Mouse (Mus musculus) kidney, adult 8-10 months (tissue): ENCODE measurements at regions not wholly inside any gene's neighbourhood (a gene's known extent, or its start where the extent isn't known, plus 50 kb on each side); places are given as distances from the start of the nearest gene placed in this dataset.
"Not testable (repeated sequence)": the region's sequence is repeated elsewhere in the genome, so short reads cannot be mapped to it uniquely, and the experiment has no call there.

Experiments used
- DNase-seq, 2 experiments: peaks; one replicate each; pipeline ENCODE4 v3.0.0; 2022

DNA sequence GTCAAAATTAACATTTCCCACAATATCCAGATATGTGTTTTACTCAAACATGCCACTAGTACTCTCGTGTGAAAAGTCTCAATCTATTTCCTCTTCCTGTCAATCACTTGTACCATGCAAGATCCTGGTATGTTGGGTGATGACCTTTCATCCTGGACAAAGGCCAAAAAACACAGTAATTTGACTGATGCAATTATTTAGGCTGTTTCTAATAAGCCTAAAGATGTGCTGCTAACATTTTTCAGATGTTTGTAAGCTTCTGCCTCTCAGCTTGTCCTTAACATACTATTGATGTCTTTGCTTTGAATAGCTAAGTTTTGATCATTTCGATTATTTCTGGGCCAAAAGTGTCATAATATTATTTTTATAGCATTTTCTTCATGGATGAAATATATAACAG, 418.4 kb upstream of the Arrdc4 start:
- DNase-seq = no peak

DNA sequence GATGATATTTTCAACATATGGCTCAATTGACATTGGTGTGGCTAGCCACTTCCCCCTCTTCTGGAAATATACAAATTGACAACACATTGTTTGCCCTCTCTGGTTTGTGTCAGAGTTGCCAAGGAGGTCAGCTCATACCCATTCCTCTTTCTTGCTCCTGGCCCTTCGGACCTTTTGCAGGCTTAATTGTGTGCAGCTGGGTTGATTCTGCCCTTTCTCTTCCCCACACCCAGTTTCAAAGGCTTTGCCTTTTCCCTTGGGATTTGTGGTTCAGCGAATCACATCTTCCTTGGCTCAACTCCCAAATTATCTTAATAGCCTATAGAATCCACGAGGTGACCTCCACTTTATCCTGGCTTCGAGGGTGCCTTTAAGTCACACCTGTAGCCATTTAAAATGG, 412.9 kb upstream of the Arrdc4 start:
- DNase-seq = no peak

DNA sequence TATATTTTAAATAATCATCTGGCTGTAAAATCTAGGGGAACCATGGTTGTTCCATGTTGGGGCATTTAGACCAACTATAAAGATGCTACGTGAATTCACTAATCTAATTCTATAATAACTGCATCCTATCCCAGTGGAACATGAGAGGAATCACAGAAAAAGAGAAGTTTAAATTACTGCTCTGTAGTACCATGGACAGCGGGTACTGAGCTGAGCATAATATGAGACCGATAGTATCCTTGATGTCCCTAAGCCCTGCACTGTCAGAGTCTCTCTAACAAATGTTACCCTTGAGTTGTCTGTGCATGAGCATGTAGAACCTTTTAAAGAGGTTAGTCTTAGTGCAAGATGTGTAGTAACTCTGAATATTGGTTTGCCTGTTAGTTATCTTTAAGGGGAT, 393.3 kb upstream of the Arrdc4 start:
- DNase-seq = no peak

DNA sequence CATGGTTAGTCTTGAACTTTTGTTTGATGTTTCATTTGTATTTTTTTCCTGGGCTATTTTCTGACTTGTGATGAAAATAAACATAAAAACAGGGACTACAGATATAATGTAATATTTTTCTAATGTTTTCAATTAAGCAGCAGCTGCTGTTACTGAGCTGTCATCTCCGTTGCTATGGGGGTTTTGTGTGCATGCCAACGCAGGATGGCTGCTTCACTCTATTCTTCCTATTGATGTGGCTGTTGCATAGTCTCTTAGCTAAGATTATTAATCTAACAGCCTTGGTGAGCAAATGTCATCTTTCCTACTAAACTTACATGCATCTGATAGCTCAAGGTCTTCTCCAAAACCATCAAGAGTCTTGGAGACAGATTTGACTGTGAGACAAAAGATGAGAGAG, 384.4 kb upstream of the Arrdc4 start:
- no peak for DNase-seq

DNA sequence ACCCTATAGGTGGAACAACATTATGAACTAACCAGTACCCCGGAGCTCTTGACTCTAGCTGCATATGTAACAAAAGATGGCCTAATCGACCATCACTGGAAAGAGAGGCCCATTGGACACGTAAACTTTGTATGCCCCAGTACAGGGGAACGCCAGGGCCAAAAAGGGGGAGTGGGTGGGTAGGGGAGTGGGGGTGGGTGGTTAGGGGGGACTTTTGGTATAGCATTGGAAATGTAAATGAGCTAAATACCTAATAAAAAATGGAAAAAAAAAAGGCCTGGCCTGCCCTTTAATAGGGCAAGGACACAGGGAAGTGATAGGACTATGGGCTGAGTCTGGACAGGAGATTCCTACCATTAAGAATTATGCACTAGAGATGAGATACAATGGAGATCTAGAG, 352.7 kb upstream of the Arrdc4 start:
- DNase-seq = not testable (repeated sequence)

DNA sequence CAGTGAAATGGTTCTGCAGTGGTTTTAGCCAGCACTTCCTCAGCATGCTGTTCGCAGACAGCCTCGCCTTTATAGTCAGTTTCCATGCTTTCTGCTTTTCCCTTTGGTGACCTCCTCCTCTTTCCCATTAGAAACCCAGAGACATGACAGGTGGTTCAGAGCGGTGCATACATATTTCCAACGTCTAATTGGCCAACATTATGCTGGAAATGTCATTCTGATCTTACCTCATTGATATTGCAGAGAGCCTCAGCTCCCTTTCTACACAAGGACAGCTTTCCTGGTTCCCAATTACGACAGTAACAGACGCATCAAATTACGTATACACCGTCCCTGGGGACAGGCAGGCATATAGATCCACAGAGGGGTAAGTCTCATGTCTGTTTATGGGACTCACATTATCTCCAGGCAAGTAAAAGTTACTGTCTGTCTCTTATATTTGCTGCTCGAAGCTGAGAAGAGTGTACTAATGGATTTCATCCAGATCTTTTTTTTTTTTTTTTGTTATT, 348.6 kb upstream of the Arrdc4 start:
- DNase-seq = no peak

GRCm38 (mm10) chr7:69074780-69075179, 325.7 kb upstream of the Arrdc4 start:
- no peak for DNase-seq

DNA sequence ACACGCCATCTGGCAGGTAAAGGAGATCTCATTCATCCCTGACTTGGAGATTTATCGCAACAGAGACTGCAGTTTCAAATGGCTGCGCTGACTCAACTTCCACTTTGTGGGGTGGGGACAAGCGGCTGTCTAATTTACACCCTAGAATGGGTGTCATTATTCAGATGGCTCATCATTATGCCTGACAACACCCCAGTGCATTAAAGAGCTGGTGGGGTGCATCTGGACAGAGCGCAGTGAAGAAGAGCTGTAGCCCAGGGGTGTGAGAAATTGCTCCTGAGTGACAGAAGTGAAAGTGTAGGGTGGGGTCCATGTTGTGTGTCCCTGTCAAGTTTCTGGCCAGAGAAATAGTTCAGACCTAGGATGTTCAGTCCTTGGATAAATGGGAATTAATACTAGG, 314.0 kb upstream of the Arrdc4 start:
- DNase-seq = no peak

GRCm38 (mm10) chr7:69062506-69062905, 313.5 kb upstream of the Arrdc4 start:
- no peak for DNase-seq

GRCm38 (mm10) chr7:69062094-69062493, 313.1 kb upstream of the Arrdc4 start:
- no peak for DNase-seq

DNA sequence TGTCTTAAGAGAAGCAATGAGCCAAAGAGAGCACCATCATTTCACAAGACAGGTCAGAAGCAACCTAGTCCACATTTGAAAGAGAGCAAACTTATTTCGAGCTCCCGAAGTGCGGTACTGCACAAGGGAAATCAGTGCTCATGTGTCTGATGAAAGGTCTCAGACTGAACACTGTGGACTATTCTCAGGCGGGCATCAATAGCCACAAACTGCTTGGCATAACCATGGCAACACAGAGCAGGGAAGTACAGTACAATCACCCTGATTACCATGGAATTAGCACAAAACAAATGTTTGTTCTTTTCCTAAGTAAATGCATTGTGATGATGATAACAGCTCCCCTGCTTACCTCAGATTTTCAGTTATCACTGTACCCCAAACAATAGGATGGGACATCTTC, 312.2 kb upstream of the Arrdc4 start:
- DNase-seq = no peak

DNA sequence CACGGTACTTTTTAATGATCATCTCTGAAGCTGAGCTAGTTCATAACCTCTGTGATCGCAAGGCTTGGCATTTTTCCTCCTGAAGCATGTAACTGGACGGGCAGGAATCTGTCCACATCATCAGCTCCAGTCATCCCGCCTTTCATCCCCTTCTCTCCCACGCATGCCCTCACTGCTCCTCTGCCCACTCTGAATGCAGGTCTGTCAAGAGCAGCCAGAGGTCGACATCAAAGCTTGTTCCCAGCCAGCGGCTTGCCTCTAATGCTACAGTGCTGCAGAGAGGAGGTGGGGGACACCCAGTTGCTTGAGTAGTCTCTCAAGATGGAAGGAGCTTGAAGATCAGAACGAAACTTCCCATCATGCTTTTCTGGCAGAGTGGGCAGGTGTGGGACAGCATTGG, 267.5 kb upstream of the Arrdc4 start:
- DNase-seq = no peak

DNA sequence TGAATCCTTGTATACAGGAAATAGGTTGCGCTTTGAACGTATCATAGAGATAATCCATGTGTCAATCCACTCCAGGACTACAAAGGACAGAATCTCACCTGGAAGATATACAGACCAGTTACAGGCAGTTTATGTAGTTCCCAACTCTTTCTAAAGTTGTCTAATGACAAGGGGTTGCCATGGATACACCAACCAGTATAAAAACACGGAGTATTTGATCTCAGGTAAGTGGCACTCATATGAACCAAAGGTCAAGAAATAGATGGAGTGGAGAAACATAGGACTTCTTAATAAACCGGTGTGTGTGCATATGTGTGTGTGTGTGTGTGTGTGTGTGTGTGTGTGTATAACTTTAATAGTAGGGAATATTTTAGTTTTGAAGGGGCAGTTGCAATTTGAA, 266.0 kb upstream of the Arrdc4 start:
- no peak for DNase-seq

DNA sequence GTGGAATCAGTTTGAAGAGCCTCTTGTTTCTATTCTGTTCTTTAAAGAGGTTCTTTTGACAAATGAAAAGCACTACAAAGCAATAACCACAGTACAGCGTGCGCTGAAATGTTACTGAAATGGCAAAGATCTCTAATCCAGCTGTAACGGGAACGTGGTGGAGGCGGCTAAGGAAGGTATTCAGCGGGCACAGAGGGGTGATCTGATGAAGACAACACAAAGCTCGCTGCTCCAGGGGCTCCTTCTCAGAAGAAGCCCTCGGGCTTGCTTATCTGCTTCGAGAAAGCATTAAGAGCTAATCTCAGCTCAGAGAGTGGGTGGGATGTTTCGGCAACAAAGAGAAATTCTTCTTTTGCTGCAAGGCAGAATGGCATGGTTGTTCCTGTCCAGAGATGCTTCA, 258.2 kb upstream of the Arrdc4 start:
- no peak for DNase-seq

DNA sequence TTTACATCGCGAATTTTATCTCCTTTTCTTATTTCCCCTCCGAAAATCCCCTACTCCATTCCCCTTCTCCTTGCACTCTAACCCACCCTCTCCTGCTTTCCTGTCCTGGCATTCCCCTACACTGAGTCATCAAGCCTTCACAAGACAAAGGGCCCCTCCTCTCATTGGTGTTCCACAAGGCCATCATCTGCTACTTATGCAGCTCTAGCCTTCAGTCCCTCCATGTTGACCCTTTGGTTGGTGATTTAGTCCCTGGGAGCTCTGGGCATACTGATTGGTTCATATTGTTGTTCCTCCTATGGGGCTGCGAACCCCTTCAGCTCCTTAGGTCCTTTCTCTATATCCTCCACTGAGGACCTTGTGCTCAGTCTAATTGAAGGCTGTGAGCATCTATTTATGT, 239.0 kb upstream of the Arrdc4 start:
- no peak for DNase-seq

GRCm38 (mm10) chr7:68983937-68984336, 234.9 kb upstream of the Arrdc4 start:
- no peak for DNase-seq

GRCm38 (mm10) chr7:68982914-68983502, 234.0 kb upstream of the Arrdc4 start:
- DNase-seq = no peak

- DNase-seq = no peak
Measured at GRCm38 (mm10) chr7:68978576-68978975, 229.5 kb upstream of the Arrdc4 start.

DNA sequence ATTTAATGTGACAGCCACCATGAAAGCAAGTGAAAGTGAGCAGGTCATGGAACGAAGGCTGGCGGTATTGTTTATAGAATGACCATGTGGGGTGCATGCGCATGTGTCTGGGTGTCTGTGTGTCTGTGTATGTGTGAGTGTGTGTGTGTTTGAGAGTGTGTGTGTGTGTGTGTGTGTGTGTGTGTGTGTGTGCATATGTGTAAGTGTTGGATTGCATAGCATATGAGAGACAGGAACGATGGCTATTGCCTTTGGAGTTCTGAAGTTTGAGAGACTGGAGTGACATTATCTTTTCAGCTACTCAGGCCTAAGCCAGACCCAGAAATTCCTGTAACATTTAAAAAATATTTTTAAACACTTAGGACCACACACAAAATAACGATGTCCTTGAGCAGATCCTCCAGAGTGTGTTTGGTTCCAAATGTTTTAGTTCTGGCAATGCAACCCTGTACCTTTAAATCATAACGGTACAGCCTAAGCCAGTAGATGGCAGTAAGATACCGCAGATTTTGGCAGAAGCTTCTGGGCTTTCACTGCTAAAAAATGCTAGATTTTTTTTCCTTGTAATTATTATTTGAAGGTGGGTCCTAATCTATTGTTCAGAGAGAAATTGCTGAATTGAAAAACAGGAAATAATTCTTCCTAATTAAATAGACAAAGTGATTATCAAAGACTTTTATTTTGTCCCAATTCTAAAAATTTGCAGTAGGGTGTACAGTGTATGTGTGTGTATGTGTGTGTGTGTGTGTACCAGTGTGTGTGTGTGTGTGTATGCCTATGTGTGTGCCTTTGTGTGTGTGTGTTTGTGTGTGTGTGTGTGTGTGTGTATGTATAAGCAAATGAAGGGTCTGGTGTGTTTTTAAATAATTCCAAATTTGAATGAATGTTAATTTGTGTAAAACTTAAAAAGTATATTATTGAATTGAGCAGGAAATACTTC, 228.0 kb upstream of the Arrdc4 start:
- DNase-seq = peak; percentile 54 to 63

DNA sequence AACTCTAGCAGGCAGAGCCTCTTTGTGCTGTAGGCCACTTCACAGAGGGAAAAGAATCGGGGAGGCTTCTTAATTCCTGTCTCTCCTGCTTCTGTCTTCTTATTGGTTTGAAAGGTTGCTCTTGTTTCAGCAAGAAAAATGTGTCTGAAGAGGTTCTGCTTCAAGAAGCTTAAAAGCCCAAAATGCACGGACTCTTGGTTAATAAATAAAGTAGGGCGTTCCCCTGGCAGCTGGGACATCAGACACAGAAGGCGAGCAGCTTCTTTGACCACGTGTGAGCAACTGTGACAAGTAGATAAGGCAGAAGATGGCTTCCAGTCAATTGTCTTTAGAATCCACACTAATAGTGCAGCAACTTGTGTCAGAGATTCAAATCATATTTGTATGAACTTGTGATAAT, 226.9 kb upstream of the Arrdc4 start:
- DNase-seq = peak; percentile 72 to 78

DNA sequence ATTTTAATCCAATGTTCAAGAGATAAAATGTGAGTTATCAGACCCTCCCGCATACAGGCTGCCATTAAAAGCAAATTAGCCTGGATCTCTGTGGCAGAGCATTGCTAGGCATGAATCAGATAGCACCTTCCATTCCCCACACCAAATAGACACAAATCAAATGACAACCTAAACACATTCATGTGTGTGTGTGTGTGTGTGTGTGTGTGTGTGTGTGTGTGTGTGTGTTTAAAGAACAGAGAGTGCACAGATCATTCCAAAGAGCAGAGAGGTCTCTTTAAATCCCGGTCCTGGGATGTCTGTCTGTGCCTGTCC, 226.5 kb upstream of the Arrdc4 start:
- no peak for DNase-seq

GRCm38 (mm10) chr7:68974761-68975579, 225.9 kb upstream of the Arrdc4 start:
- DNase-seq = peak; percentile 48 to 61
